Mouse (Mus musculus) lung, postnatal 14 days (tissue): ENCODE results near the gene Mrpl43.
A peak's percentile ranks its signal among the peaks of the same experiment; 100 is the strongest.
"Not testable (repeated sequence)": the region's sequence is repeated elsewhere in the genome, so short reads cannot be mapped to it uniquely, and the experiment has no call there.

Experiments
- DNase-seq: peaks from one replicate; pipeline ENCODE4 v3.0.0; 2021

Gene Mrpl43

GRCm38 (mm10) chr19:45005957-45006712 lies at the start of gene Mrpl43:
TSS of gene Mrpl43 (minus strand) at chr19:45006442.
- peak; percentile 98 for DNase-seq

GRCm38 (mm10) chr19:45054892-45055690 lies 48.8 kb upstream of the Mrpl43 start:
- DNase-seq, result no peak

GRCm38 (mm10) chr19:45053451-45053850 lies 47.2 kb upstream of the Mrpl43 start:
- no peak for DNase-seq

DNA sequence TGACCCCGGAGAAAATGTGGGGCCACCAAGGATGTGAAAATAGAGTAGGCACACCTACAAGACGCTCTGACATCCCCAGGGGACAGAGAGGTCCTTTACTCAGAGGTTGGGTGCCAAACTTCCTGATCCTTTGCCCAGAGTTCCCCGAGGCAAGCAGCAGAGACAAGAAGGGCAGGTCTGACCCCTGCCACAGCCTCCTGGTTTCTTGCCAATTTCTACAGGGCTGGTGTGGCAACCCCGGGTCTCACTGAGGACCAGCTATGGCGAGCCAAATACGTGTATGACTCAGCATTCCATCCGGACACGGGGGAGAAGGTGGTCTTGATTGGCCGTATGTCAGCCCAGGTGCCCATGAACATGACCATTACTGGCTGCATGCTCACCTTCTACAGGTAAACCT lies 43.3 kb upstream of the Mrpl43 start:
- no peak for DNase-seq

DNA sequence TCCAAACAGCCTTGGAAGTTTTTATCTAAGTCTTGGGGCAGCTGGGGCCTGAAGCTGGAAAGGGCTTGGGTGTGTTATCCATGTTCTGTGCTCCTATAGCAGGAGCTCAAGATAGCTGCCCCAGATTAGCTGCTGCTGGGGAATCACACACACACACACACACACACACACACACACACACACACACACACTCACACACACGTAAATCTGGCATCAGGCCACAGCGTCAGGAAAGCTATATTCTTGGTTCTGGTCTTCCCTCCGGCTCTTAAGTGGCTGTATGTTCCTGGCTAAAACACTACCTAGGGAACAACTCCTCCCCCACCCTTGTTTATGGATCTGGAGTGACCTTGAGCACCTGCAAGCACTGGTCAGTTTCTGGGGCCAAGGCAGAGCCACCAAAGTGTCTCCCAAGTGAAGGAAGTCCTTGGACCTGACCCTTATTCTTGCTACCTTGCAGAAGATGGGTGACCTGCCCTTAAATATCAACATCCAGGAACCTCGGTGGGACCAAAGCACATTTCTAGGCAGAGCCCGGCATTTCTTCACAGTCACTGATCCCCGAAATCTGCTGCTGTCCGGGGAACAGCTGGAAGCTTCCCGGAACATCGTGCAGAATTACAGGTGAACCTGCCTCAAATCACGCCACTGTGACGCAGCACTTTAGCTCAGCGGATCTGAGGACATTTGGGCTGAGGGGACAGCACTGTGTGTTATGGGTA lies 42.6 kb upstream of the Mrpl43 start:
- no peak for DNase-seq

- DNase-seq, result peak; percentile 73
Measured at GRCm38 (mm10) chr19:45047935-45048643, 41.8 kb upstream of the Mrpl43 start.

DNA sequence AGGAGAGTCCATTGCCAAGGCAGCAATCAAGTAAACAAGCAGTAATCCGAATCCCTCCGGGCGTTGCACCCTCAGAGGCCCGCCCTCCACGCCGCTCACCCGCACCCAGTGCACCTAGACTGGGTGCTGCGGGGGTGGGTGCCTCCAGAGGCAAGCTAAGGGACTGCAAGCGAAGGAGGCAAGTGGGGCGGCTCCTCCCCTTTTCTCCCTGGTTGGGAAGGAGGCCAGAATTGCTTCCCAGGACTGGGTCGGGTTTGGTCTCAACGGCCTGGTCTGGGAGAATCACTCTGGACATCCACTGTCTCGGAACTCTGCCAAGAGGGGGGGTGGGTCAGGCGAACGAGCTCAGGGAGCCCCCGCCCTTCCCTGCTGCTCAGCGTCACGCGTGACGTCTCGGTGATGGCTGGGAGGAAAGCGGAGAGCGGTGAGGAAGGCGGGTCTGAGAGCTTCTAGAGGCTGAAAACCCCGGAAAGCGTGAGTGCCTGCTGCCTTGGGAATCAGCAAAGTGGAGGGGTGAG lies 41.2 kb upstream of the Mrpl43 start, which contains the start of gene Sfxn3:
Sfxn3 (plus strand) TSS at position 87 of the 518 bp plus-strand sequence.
- DNase-seq, result peak; percentile 98

DNA sequence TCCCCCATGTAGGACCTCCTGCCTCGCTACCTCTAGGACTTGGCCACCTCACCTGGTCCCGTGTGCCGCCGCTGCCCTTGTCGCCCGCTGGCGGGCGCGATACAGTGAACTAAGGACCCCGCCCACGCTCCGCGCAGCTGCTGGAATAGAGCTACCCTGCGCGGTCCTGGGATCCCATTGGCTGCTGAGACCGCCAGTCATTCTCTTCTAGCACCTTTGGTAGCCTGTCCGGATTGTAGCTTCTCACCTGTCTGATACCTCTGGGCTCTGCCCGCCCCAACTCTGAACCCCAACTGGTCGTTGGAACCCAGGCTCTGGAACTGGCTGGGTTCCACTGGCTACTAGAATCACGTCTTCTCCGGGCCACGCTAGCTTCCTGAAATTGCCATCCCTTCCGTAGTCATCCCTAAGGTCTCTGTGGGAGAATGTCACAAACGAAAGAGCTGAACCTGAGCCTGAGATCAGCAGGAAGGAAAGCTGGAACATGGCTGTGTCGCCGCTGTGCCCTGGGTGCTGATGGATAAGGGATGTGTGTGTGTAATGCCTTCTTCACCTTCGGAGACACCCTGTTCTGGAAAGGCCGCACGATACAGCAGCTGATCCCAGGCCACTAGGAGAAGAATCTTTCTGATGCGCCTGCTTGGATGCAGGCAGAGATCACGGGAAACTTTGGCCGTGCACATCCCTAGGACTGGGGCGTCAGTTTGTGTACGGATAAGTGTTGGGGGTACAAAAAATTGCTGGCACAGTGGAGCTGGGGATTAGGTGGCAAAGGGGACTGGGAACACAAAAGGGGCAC lies 40.5 kb upstream of the Mrpl43 start:
- DNase-seq, result peak; percentile 92

- DNase-seq, result no peak
Measured at GRCm38 (mm10) chr19:45045651-45046050, 39.4 kb upstream of the Mrpl43 start, which contains the start of gene Pdzd7. TSS of gene Pdzd7 (minus strand) at chr19:45045717.

- no peak for DNase-seq
Measured at GRCm38 (mm10) chr19:45045236-45045635, 39.0 kb upstream of the Mrpl43 start.

DNA sequence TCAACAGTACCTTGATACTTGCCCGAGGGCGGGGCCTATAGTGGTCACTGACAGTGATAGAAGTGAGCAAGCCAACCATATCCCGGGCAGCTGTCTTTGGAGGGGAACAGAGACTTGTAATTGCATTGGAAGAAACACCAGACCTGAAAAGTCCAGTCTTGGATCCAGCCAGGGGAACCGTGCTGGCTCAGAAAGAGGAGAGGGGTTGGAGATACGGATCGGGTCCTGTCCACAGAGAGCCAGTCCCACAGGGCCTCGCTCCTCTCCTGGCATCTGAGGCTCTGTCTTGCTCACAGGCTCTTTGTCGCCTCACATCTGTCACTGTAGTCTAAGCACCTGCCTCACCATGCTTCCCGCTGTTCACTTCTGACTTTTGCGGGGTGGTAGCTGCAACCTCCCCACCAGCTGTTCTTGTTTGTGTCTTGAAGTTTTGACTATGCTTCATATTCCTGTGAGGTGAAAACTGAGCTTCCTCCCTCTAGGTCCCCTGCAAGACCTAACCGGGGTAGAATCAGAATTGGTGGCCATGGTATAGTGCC lies 38.2 kb upstream of the Mrpl43 start:
- no peak for DNase-seq

GRCm38 (mm10) chr19:45040214-45040613 lies 34.0 kb upstream of the Mrpl43 start:
- no peak for DNase-seq

DNA sequence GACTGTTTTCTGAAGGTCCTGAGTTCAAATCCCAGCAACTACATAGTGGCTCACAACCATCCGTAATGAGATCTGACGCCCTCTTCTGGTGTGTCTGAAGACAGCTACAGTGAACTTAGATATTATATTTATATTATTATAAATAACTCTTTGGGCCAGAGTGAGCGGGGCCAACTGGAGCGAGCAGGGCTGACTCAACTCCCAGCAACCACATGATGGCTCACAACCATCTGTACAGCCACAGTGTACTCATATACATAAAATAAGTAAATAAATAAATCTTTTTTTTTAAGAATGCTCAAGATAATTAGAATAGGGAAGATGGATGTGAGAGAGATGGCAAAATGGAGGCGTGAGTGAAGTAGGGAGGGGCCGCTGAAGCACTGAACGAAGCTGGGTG lies 32.0 kb upstream of the Mrpl43 start:
- DNase-seq, result not testable (repeated sequence)

GRCm38 (mm10) chr19:45036867-45037266 lies 30.6 kb upstream of the Mrpl43 start:
- peak; percentile 84 for DNase-seq

GRCm38 (mm10) chr19:45032570-45033332 lies 26.5 kb upstream of the Mrpl43 start:
- DNase-seq, result peak; percentile 41

DNA sequence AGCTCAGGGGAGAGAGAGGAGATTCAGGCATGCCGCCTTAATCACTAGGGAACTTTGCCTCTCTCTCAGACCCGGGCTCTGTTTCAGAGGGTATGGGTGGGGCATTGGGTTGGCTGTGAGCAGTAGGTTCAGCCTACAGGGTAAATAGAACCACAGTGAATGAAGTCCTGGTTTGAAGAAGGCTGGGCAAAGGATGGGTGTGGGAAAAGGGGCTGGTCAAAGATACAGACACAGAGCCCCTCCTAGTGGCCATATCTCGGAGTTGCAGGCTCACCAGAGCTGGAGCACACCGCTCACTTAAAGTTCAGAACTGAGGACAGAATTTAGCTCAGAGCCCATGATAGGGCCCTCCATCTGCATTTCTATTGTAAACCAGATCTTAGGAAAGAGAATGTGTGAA lies 25.5 kb upstream of the Mrpl43 start:
- DNase-seq, result peak; percentile 86

- DNase-seq, result peak; percentile 89
Measured at GRCm38 (mm10) chr19:45030746-45031693, 24.8 kb upstream of the Mrpl43 start.

GRCm38 (mm10) chr19:45030111-45030510 lies 23.9 kb upstream of the Mrpl43 start:
- DNase-seq, result peak; percentile 76

DNA sequence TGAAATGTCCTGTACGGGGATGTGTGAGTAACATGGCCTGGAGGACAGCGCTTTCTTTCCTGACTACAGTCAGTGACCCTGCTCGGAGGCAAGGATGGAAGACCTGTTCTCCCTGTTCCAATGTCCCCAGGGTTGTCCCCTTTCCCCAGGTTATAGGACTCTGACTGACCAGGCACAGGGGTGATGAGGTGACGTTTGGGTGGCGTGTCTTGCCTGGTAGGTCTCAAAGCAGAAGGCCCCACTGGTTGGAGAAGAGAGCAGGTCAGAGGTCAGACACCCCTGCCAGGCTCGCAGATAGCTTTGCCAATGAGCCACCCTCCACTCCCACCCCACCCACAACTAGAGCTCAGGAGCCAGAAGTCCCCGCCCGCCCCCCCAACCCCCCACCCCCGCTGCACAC lies 23.3 kb upstream of the Mrpl43 start:
- no peak for DNase-seq
